Mouse (Mus musculus): Measurements from ENCODE around the gene Ak8. TPM values are rescaled to one million over a fixed set of nuclear protein-coding genes. Genes with fewer than 3 reads are reported as not detected.
A peak's percentile ranks its signal among the peaks of the same experiment; 100 is the strongest.

The Ak8 gene
- total RNA-seq, 2 experiments from 2014 or later = 0.84 TPM; not detected in 1

DNA sequence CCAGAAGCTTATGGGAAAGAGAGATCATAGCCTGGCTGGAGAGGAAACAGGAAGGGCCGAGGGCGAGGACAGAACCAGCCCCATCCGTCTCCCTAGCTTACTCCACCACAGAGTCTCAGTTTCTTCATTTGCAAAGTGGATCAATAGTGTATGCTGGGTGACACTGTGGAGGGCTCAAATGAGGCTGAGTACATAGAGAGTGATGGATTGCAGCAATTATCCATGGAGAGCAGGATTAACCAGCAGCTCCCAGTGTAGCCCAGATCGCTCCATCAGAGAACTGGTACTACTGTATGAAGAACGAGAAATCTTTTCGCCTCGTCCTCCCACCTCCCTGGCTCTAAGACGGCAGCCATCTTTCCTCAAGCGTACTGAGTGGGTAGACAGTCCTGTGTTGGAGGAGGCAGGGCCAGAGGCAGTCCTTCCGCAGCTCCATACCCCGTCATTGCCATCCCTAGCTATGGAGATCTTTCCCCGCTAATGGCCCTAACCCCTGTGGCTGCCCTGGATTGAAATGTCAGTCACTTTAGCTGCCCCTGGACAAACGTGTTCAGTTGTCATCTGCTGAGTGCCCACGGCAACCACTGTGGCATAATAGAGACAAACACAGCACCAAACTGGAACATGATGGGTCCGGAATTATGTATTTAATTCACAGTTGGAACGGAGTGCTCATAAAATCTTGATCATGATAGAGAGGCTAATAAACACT lies 86.5 kb downstream of the Ak8 start:
- no peak for ATAC-seq (replicated peaks; ENCODE audit: low FRiP score, poor library complexity, severe bottlenecking)

DNA sequence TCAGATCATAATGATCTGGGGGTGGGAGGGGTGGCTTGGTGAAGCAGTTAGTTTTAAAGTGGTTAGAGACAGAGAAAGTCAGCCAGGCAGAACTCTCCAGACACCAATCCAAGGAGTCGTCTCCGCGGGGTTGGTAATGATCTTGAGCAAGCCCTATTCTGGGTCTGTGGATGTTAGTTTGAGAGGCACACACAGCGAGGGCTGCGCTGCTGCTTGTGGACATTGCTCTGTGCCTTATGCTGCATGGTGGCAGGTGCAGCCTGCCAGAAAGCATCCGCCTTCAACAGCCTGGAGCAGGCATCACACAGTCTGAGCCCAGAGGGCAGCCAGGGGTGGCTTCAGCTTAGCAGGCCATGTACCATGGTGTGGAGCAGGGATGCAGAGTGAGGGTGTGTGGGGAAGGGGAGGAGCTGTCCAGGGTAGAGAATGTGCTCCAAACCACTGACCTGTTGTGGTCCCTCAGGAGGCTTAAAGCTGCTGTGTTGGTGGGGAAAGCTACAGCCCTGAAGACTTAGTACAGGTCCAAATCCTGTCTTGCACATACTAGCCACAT lies 87.2 kb downstream of the Ak8 start:
- ATAC-seq (replicated peaks; ENCODE audit: low FRiP score, poor library complexity, severe bottlenecking) = no peak

DNA sequence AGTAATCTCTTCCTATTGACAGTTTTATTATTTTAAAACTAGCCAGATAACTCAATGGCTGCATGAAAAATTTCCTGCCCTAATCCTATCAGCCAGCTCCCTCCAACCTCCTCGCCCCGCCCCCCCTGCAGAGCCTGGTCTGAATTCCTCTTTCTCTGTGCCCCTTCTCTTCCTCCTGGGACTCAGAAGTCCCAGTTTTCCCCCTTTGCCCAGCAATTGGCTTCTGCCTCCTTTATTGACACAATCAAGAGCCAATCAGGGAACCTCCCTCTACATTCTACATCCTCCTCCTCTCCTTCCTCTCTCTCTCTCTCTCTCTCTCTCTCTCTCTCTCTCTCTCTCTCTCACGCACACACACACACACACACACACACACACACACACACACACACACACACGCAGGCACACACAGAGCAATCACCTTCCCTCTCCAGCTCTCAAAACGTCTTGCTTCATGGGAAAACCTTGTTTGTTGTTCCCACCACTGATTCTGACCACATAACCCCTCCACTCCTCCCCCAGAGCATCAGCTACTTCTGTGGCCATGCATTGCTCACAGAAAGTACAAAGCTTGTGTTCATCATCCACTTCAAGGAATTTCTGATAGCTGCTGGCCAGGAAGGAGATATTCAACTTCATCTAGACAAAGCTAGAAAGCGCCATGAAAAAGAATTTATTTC lies 93.1 kb downstream of the Ak8 start:
- ATAC-seq (replicated peaks; ENCODE audit: low FRiP score, poor library complexity, severe bottlenecking) = no peak

DNA sequence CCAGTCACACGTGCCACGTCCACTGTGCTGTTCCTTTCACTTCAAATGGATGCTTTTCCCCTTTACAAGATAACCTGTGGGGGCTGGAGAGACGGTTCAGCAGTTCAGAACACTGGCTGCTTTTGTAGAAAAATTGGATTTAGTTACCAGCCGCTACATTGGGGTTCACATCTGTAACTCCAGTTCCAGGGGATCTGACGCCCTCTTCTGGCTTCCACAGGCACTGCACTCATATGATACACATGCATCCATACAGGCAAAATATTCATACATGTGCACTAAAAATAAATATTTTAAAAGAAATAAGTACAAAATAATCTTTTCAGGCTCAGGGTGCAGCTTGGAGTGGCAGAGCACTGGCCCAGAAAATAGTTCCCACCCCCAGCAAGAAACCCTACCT lies 94.7 kb downstream of the Ak8 start:
- ATAC-seq (replicated peaks; ENCODE audit: low FRiP score, poor library complexity, severe bottlenecking) = no peak

DNA sequence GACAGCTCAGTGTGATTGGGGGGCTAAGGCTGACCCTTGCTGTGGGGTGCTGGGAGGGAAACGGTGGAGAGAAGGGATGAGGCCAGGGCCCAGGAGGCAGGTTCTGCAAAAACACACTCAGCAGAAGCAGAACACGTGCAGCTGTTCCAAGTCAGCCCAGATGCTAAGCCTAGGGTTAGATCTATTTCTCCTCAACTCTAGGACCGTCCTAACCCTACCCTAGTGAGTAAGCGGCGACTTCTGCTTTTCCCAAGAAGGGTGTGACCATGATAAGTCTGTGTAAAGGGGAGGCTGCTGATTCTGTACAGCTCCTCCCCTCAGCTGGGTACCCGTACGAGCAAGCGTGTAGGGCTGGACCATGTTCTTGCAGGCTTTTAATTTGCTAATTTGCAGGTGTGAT lies 96.3 kb downstream of the Ak8 start:
- ATAC-seq (replicated peaks; ENCODE audit: low FRiP score, poor library complexity, severe bottlenecking) = no peak

DNA sequence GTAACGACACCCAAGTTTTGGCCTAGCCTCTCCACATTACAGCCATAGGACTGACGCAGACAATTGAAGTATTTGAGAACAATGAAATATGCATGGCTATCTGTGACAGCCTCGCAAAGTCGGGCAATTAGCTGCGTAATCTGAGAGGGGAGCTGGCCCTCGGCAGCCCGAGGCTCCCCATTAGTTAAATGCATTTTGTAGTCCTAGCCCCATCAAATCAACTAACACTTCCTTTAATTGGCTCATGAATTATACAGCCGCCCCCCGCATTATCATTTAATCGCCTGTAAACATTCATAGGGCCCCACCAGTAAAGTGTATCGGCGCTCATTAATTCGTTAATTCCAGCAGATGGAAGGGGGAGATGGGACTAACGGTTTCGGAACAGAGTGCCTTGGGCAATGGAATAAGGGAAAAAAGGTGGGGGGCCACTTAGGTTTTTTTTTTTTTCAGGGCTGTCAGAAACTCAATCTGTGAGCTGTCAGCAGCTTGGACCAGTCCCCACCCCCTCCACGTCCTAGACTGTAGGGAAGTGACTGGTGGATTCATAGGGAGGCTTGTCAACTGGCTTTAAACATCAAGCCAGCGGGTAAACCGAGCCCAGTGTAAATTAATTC lies 97.6 kb downstream of the Ak8 start:
- no peak for ATAC-seq (replicated peaks; ENCODE audit: low FRiP score, poor library complexity, severe bottlenecking)

DNA sequence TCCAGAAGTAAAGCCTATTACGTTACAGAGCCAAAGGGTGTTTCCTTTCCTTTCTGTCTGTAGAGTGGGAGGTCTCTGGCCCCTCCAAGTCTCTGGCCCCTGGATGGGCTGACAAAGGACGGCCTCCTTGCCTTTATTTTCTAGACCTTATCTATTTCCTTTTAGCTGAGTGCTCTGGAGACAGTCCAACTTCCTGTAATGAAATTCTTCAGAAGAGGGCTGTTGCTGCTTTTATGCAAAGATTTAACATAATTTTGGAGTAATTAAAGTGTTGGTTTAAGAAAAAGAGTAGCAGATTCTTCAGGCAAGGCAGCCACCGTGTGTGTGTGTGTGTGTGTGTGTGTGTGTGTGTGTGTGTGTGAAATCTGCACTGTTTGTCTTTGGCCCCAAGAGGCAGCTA lies 98.4 kb downstream of the Ak8 start:
- no peak for ATAC-seq (replicated peaks; ENCODE audit: low FRiP score, poor library complexity, severe bottlenecking)

DNA sequence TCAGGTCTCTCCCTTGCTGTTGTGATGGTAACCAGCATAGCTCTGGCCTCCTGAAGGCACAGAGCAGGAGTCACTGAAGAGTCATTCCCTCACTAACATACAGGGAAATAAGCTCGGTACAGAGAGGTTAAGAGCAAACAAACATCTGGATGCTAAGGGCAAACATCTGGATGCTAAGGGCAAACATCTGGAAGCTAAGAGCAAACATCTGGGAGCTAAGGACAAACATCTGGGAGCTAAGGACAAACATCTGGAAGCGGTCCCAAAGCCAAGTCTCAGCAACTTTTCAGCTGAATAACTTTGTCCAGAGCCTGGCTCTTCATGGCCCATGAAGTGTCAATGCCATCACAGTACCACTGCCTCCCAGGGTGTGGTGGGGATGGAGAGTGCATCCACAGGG lies 99.6 kb downstream of the Ak8 start:
- ATAC-seq (replicated peaks; ENCODE audit: low FRiP score, poor library complexity, severe bottlenecking) = no peak

DNA sequence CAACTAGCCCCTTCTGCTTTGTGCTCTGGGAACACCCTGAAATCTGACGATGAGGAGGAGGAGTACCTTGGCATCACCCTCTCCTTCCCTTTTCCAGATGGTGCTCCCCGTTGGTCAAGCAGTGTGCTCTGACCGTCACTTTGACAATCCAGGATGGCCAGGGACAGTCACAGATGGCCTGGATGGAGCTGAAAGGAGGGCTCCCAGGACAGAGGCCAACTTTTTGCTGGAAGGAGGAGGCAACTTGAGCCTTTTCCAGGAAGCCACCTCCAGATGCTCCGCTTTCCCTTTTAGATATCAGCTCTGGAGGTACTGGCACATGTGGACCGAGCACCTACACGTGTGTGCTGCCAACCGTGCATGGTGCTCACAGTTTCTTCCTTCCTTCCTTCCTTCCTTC lies 103.4 kb downstream of the Ak8 start:
- no peak for ATAC-seq (replicated peaks; ENCODE audit: low FRiP score, poor library complexity, severe bottlenecking)

DNA sequence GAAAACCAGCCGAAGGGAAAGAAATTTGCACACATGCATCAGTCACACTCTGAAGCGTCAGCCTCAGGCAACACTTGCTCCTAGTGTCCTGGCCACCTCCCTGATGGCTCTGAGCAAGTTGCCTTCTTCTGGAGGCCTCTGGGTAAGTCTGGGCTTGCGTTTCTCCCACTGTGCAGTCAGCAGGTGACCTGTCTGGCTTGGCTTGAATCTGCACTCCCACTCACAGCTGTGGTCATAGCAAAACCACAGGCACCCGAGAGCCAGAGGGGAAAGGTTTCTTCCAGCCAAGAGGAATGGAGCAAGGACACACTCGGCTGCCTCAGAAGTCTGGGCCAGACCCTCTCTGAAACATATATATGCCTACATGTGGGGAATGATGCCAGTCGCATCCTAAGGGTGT lies 108.9 kb downstream of the Ak8 start:
- ATAC-seq (replicated peaks; ENCODE audit: low FRiP score, poor library complexity, severe bottlenecking) = no peak

DNA sequence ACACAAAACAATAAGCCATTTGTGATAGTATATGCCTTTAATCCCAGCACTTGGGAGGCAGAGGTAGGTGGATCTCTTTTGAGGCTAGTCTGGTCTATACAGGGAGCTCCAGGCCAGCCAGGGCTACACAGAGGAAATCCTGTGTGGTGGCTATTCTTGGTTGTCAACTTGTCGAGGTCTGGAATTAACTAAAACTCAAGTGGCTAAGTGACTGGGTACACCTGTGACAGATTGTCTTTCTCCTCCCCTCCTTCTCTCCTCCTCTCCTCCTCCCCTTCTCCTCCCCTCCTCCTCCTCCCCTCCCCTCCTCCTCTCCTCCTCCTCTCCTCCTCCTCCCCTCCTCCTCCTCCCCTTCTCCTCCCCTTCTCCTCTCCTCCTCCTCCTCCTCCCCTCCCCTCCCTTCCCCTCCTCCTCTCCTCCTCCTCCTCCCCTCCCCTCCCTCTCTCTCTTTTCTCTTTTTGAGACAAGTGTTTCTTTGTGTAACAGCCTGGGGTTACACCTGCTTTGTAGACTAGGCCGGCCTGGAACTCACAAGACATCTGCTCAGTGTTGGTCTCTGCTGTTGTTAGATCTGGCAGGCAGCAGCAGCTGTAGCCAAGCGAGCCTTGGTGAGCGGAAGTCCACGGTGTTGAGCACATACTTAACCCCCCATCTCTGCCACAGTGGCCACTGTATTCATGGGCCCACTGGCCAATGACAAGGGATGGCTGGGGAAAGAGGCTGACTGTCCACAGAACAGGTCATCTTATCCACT lies 110.5 kb downstream of the Ak8 start:
- ATAC-seq (replicated peaks; ENCODE audit: low FRiP score, poor library complexity, severe bottlenecking) = no peak

DNA sequence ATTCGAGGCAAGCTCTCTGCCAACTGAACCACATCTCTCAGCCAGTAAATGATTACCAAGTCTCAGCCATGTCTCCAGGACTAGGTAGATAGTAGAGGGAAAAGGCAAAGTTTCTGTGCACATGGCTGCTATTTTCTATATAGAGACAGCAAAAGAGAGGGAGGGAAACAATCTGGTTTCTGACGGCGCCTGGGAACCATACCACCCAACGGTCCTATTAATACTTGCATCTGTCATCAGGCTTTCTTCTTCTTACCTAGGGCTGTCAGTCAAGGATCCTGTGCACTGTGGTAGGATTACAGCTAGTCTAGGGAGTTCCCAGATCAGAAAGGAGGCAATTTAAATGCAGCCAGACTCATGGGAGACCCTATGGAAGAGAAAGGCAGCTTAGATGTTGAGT lies 118.9 kb downstream of the Ak8 start:
- no peak for ATAC-seq (replicated peaks; ENCODE audit: low FRiP score, poor library complexity, severe bottlenecking)

DNA sequence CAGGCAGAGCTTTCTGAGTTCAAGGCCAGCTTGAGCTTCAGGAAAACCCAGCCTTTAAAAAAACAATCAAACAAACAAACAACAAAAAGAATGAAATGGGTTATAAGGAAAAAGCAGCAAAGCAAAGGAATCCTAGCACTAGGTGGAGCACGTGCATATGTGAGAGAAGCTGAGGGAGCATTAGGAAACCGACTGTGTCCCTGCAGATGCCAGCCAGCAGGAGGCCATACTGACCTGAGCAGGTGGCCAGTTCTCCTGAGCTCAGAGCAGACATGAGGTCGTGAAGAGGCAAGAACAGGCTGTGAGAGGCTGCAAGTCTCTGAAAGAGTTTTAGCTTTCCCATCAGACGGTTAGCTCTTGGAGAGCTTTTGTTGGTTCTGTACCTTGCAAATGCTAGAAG lies 129.3 kb downstream of the Ak8 start:
- no peak for ATAC-seq (replicated peaks; ENCODE audit: low FRiP score, poor library complexity, severe bottlenecking)

DNA sequence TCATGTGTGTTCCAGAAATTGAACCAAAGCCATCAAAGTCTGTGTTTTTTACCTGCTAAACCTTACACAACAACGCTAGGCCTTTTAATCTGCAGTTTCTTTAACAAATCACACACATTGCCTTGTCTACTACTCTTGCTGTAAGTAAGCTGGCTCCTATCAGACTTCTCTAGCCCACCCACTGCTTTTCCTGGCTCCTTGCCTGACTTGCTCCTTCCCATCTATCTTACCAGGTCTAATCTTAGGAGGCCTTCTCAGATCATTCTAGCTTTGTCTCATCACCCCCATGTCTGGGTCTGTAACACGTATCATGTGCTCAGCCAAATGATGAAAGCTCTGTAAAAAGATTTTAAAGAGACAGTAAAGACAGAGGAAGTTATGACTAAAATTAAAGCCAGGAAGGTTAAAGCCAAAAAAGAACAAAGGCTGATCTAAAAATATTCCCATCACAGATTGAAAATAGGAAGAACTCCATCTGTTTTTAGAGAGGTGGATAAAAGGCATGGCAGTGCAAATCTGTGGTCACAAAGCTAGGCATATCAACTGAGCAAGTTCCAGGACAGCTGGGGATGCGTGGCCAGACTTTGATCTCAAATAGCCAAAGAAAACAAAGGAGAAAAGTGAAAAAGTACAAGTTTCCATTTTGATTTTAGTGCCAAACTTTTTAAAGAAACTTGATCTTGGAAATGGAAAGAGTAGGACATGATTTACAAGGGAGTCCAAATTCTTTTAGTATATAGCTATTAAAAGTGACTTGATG lies 136.4 kb downstream of the Ak8 start:
- no peak for ATAC-seq (replicated peaks; ENCODE audit: low FRiP score, poor library complexity, severe bottlenecking)

DNA sequence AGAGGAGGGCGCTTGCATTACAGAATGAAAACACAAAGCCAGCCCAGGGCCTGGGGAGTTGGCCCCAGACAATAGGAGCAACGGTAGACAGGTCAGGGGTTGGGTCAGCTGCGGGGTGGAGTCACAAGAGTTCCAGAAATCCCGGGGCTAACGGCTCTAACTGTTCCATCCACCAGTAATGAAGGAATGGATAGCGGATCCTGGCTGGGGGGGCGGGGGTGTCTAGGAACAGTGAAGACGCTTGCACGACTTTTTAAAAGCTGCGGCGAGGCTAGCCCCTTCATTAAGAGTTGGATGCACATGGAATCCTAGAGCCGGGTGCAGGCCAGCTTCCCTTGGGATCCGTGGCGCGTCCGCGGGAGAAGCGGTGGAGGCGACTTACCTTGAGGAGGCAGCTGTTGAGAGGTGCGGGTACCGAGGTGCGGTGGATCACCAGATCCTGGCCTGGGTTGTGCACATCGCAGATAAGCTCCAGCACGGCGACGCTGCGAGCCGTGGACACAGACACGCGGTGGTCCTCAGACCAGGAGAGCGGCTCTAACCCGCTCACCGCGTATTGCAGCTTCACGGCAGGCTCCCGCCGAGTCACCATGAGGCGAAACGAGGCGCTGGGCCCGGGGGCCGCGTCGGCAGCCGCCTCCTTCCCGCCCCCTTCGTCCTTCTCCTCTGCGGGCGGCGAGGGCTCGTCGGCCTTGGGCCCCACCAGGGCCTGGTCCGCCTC lies 139.7 kb downstream of the Ak8 start:
- ATAC-seq (replicated peaks; ENCODE audit: low FRiP score, poor library complexity, severe bottlenecking) = peak; percentile 58

DNA sequence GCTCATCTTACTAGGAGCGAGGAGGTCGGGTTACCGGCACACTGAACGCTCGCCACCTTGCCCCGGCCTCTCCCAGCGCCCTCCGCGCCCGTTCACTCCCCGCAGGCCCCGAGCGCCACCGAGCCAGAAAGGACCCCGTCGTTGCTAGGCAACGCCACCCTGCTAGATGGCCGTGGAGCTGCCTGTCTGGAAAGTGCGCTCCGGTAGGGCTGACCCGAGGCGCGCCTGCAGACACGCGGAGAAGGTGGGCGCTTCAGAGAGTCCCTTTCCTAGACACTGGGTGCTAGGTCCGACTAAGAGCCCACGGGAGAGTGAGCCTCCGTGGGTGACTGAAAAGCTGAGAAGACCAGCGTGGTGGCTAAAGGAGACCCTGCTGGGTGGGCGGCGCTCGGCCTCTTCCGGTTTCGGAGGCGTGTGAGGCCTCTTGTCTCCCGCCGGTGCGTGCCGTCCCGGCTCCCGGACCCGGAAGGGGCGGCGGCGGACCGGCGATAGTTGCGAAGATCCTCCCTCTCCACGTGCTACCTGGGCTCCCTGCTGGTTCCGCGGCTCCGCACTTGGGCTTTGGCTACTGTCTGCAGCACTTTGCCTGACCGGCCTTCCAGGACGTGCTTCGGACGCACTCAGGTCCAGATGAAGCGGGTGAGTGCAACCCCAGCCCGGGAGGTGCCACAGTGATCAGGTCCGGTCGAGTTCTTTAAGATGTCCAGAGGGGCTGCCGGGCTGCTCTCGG lies 140.4 kb downstream of the Ak8 start, which contains the start of the genes Gtf3c4 and Ddx31:
Gtf3c4 (minus strand) TSS at position 139 of the 730 bp plus-strand sequence.
Ddx31 (plus strand) TSS at position 185 of the 730 bp plus-strand sequence.
- ATAC-seq (replicated peaks; ENCODE audit: low FRiP score, poor library complexity, severe bottlenecking) = peak; percentile 92

DNA sequence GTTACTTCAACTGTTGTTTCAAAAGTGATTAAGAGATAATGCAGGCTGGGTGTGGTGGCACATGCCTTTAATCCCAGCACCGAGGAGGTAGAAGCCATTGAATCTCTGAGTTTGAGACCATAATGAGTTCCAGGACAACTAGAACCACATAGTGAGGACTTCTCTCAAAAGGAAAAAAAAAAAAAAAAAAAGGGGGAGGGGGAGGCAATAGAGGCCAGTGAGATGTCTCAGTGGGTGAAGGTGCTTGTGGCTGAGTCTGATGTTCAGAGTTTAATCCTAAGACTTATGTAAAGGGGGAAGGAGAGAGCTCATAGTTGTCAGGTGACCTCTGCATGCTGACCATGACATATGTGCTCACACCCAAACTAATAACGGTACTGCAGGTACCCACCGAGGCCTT lies 142.1 kb downstream of the Ak8 start:
- ATAC-seq (replicated peaks; ENCODE audit: low FRiP score, poor library complexity, severe bottlenecking) = no peak

DNA sequence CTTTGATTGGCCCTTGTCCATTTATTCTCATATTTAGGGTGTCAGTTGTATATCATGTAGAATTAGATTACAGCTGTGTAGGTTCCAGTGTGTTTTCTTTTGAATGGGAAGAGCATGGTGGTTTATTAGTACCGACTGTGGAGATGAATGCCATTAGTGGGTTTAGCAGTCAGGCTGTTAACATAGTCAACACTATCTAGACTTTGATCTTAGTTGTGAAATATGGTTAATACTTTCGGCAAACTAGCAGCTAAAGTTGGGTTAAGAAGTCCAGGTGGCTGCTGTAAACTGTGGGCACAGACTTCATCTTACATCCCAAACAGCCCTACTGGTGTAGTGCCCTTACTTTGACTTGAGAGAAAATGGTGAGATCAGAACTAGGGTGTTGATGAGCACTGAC lies 148.9 kb downstream of the Ak8 start:
- ATAC-seq (replicated peaks; ENCODE audit: low FRiP score, poor library complexity, severe bottlenecking) = no peak
